Mouse (Mus musculus) olfactory bulb, adult 2 months (tissue): ENCODE measurements around the gene Padi2.

Experiments used
- CTCF ChIP-seq: fragments of 200-500 bp; IDR thresholded peaks from 2 replicates; pipeline ENCODE4 v1.5.1; 2012; ENCODE audit warnings: low read depth, mild to moderate bottlenecking, low read length, moderate library complexity; ENCODE audit not compliant: insufficient read depth
- POLR2A ChIP-seq: fragments of 200-500 bp; IDR thresholded peaks from 2 replicates; pipeline ENCODE4 v1.6.1; 2012; ENCODE audit warnings: mild to moderate bottlenecking, low read depth, low read length, moderate library complexity; ENCODE audit not compliant: insufficient read depth

DNA sequence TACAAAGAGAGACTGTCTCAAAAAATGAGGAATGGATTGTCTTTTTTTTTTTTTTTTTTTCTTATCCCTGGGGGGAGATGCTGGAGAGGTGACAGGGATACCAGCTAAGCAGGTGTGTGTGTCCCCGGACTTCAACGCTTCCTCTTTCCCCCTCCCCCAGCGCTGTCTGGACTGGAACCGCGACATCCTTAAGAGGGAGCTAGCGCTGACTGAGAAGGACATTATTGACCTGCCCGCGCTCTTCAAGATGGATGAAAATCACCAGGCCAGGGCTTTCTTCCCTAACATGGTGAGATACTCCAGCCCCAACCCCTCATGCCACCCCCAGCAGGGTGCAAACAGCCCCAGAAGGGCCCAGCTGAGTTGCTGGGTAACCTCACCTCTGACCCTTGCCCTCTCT lies 42.9 kb downstream of the Padi2 start:
- TF ChIP-seq POLR2A (no peak), CTCF (no peak)
